Mouse (Mus musculus) layer of hippocampus, postnatal 10 days (tissue): ENCODE results near the gene Apoa5. TPM values are rescaled to one million over a fixed set of nuclear protein-coding genes. Genes with fewer than 3 reads are reported as not detected.

Experiments used
- DNase-seq, 2 experiments: peaks; one replicate each; pipeline ENCODE4 v3.0.0; 2021; ENCODE audit warnings: low spot score in 2 of 2
- long read RNA-seq: library from polyadenylated mRNA; stranded (forward); transcript quantifications from one replicate; pipeline ENCODE4 v2.0.0, GENCODE M21; 2023
- total RNA-seq, 2 experiments: library from RNA; stranded (reverse); gene quantifications; 2 replicates each; pipeline ENCODE4 v1.2.3; 2021

Gene Apoa5
- total RNA-seq = not detected
- long read RNA-seq = 0 reads

DNA sequence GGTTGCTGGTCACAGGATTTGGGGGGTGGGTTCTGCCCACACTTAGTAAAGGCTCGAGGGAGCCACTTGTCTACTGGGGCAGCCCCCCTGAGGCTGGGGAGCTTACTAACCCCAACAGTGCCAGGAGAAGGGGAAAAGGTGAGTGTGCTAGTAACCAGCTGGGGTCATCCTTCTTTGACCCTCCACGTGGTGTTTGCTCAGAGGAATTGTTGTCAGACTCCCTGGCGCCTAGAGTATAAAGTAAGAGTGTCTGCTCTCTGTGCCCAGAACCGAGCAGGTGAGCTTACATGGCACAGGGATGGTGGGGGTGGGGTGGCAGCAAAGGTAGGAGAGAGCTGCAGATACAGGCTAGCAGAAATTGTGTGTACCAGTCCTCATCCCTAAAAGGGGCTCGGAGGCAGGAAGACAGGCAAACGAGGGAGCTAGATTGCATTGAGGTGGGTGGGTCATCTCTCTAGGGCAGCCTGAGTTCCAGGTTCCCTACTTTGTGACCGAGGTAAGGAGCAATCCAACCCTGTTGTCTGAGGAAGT lies at the start of gene Apoa5:
TSS of gene Apoa5 (plus strand) at position 291 of the 531 bp plus-strand sequence.
- DNase-seq = no peak

DNA sequence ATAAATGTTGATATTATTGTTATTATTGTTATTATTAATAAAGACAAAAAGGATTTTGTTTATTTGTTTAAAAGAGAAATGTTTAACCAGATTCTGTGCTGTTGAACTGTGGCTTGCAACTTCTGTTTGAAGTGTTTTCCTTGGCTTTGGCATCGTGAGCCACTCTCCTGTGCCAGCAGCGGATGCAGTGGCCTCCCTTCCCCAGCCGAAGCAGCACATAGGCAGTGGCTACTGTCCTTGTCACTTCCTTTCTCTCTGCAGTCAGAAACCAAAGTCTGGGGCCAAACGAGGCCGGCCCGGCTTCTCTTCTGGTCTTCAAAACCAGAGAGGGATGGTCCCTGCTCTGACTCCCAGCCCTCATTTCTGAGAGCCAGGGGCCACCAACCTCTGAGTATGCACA lies 45.3 kb upstream of the Apoa5 start:
- DNase-seq = no peak

- DNase-seq = no peak
Measured at GRCm38 (mm10) chr9:46224101-46224500, 44.3 kb upstream of the Apoa5 start.

- no peak for DNase-seq
Measured at GRCm38 (mm10) chr9:46224945-46225660, 43.3 kb upstream of the Apoa5 start.

- no peak for DNase-seq
Measured at GRCm38 (mm10) chr9:46227064-46227614, 41.3 kb upstream of the Apoa5 start.

DNA sequence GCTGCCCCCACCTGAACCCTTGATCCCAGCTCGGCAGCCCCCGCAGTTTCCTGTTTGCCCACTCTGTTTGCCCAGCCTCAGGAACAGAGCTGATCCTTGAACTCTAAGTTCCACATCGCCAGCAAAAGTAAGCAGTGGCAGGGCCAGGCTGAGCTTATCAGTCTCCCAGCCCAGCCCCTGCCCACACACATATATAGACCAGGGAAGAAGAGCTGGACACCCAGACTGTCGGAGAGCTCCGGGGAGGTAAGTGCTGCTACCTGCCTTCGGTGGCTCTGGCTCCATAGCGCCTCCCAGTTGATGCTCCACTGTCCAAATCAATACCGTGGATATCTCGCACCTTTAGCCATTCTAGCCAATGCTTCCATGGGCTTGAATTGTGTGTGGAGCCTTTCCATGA lies 39.9 kb upstream of the Apoa5 start, which contains the start of gene Apoa1:
TSS of gene Apoa1 (plus strand) at position 90 of the 400 bp plus-strand sequence.
- no peak for DNase-seq

GRCm38 (mm10) chr9:46229573-46230449 lies 38.6 kb upstream of the Apoa5 start:
- DNase-seq = peak; percentile 85 to 89

DNA sequence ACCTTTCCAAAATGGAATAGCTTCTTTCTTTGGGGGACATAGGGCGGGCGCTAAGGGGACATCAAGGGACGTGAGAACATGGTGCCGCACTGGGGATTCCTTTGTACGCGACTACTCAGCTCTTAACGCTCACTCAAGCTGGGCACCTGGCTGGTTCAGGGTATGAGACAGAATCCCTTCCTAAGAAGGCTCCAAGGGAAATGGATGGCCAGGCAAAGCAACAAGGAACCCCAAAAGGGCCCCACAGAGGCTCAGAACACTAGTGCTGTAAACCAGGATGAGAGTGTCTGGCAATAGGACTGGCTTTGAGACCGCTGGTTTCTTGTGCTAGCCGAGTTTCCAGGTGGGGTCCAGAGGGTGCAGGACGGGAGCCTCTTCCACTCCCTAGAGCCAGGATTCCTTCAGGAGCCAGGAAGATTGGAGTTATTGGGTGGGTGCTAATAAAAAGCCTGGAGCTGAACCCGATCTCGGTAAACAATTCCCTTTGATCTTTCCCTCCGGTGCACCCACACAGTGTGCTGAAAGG lies 37.9 kb upstream of the Apoa5 start:
- no peak for DNase-seq

DNA sequence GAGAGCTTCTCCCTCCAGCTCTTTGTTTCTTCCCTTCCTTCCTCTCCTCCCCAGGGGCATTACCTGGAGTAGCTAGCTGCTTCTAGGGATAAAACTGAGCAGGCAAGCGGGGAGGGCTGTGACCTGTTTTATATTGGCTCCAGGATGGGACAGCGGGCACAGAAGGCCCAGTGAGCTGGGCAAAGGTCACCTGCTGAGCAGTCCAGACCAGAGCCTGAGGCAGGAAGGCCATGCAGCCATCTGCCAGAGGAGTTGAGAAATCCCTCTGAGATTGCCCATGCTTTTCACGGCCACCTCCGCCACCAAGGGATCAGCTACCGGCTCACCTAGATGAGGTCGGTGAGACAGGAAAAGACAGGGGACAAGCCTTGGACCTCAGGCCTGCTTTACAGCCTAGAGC lies 33.2 kb upstream of the Apoa5 start:
- DNase-seq = no peak

DNA sequence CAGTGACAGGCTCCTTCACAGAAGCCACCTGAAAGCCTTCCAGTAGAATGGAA lies 33.0 kb upstream of the Apoa5 start, which contains the start of gene Apoc3:
TSS of gene Apoc3 (minus strand) at position 41 of the 53 bp plus-strand sequence.
- no peak for DNase-seq

GRCm38 (mm10) chr9:46235649-46236048 lies 32.8 kb upstream of the Apoa5 start:
- DNase-seq = no peak

GRCm38 (mm10) chr9:46238850-46239249 lies 29.6 kb upstream of the Apoa5 start:
- no peak for DNase-seq

DNA sequence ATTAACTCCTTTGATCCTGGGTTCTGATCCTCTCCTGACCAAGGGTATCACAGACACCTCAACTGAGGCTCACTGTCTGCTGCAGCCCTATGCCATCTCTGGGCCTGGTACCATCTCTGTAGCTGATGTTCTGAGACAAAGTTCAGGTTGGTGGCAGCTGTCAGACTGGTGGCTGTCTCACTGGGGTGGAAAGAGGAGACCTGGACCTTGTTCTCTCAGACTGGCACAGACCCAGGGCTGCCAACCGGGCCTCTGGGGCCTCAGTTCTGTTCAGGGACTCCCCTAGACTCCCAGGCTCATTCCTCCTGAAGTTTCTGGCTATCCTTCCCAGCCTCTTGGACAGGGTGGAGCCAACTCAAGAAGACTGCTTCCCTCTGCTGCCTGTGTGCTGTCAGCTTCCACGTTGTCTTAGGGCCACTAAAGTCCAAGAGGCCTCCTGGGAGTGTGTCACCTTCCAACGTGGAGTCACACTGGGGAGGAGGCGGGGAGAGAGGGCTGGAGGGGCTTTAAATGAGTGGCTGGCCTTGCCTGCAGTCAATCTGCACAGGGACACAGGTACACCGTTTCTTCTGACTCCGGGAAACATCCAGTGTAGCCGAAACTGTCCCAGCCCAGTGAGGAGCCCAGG lies 27.8 kb upstream of the Apoa5 start, which contains the start of gene Apoa4:
TSS of gene Apoa4 (plus strand) at position 171 of the 628 bp plus-strand sequence.
- DNase-seq = no peak

GRCm38 (mm10) chr9:46241818-46242217 lies 26.6 kb upstream of the Apoa5 start:
- DNase-seq = no peak

DNA sequence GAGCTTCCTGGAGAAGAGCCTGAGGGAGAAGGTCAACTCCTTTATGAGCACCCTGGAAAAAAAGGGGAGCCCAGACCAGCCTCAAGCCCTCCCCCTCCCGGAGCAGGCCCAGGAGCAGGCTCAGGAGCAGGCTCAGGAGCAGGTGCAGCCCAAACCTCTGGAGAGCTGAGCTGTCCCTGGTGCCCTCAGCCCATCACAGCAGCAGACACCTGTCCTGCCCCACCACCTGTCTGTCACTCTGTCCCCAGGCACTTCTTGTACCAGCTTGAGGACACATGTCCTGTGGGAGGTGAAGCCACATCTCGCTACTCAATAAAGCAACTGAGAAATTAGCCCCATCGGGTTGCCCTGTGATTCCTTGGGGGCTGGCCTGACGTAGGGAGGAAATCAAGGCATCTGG lies 25.3 kb upstream of the Apoa5 start:
- no peak for DNase-seq

- DNase-seq = no peak
Measured at GRCm38 (mm10) chr9:46243584-46243983, 24.8 kb upstream of the Apoa5 start.

DNA sequence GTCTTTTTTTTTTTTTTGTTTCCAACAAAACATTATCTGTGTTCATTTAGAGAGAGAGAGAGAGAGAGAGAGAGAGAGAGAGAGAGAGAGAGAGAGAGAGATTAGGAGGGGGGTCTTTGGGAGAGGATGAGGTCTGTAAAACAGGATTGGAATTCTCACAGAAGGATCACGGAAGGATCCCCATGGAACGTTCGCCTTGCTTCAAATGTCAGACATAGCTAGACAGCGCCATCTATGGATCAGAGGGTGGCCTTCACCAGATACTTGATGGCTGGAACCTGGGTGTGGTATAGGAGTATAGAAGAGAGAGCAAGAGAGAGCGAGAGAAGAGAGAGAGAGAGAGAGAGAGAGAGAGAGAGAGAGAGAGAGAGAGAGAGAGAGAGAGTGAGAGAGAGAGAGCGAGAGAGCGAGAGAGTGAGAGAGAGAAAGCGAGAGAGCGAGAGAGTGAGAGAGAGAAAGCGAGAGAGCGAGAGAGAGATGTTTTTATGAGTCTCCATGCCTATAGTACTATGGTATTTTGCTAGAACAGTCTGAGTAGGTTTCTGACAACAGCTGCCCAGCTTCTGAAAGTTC lies 21.6 kb upstream of the Apoa5 start:
- DNase-seq = peak; percentile 70 to 79

- DNase-seq = no peak
Measured at GRCm38 (mm10) chr9:46256177-46256576, 12.3 kb upstream of the Apoa5 start.

DNA sequence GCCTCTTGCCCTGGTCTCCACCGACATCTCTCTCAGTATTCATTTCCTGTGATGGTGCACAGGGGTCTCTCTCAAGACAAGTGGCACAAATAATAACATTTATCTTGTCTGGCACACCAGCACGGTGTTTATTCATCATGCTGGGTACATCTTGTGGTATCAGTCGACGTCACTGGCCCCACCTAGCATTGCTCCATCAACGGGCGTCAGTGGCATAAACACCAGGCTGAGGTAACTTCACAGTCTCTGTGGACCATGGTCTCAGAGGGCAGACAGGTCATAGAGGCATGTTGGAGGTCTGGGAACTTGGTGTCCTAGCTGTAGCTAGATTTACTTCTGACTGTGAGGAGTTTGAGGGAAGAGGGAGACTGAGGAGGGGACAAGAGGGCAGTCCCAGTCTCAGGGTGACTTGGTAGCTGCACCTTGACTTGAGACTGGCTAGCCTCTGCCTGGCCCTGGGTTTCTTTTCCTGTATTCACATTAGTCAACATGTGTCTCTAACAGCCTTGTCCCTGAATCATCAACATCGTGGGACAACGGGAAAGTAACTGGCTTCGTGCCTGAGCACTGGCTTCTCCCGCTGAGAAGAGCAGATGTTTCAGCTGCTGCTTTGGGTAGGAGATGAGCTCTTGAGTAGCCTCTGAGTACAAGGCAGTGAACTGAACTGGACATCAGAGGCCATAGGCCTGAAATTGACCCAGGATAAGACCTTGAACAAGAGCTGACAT lies 11.6 kb upstream of the Apoa5 start:
- DNase-seq = no peak

GRCm38 (mm10) chr9:46257546-46257945 lies 10.9 kb upstream of the Apoa5 start:
- no peak for DNase-seq

GRCm38 (mm10) chr9:46259111-46259510 lies 9.3 kb upstream of the Apoa5 start:
- no peak for DNase-seq
